Mouse (Mus musculus): Measurements from ENCODE around the gene Slc1a4. TPM values are rescaled to one million over a fixed set of nuclear protein-coding genes. Genes with fewer than 3 reads are reported as not detected.
A peak's percentile ranks its signal among the peaks of the same experiment; 100 is the strongest.

Gene Slc1a4
- polyA plus RNA-seq, 1 experiment, result 66.7 TPM

- H3K36me3 ChIP-seq (ENCODE audit: control insufficient read depth, insufficient read depth), result peaks cover 15% of the 10 kb centered on the region
- H3K4me3 ChIP-seq, result no peak overlapping the region
- H3K4me2 ChIP-seq (ENCODE audit: low read depth), result no peak overlapping the region
- no peaks in the 10 kb centered on the region for H3K27me3 ChIP-seq (ENCODE audit: control insufficient read depth, insufficient read depth, insufficient read length)
- no peak for TF ChIP-seq TCF3 (IDR thresholded peaks at IDR 0.05; ENCODE audit: insufficient read length, low read depth)
- no peak for TF ChIP-seq SRF (IDR thresholded peaks at IDR 0.05; ENCODE audit: control insufficient read depth, insufficient read length, low read depth)
- TF ChIP-seq POLR2AphosphoS2 (IDR thresholded peaks at IDR 0.05; ENCODE audit: insufficient read length, low read depth), result peak; percentile 34
- no peak overlapping the region for H3ac ChIP-seq (ENCODE audit: control insufficient read depth, insufficient read length)
- H3K79me2 ChIP-seq (ENCODE audit: control insufficient read depth, insufficient read depth), result peaks cover 97% of the 10 kb centered on the region
Measured at GRCm38 (mm10) chr11:20326328-20326995, 6.1 kb downstream of the Slc1a4 start.

GRCm38 (mm10) chr11:20325073-20325694 is 7.3 kb downstream of the Slc1a4 start:
- TF ChIP-seq POLR2A (IDR thresholded peaks at IDR 0.05; ENCODE audit: insufficient read length, low read depth) (no peak), USF1 (IDR thresholded peaks at IDR 0.05; ENCODE audit: low read depth) (no peak), E2F4 (IDR thresholded peaks at IDR 0.05; ENCODE audit: insufficient read depth) (no peak), MAX (IDR thresholded peaks at IDR 0.05; ENCODE audit: low read depth) (no peak), SRF (IDR thresholded peaks at IDR 0.05; ENCODE audit: control insufficient read depth, insufficient read length, low read depth) (no peak)
- Histone ChIP-seq H3K4me3 (no peak overlapping the region), H3K36me3 (ENCODE audit: control insufficient read depth, insufficient read depth) (peaks cover 15% of the 10 kb centered on the region), H3K79me2 (ENCODE audit: control insufficient read depth, insufficient read depth) (peaks cover 97% of the 10 kb centered on the region), H3K27me3 (ENCODE audit: control insufficient read depth, insufficient read depth, insufficient read length) (no peaks in the 10 kb centered on the region), H3K4me2 (ENCODE audit: low read depth) (no peak overlapping the region), H3ac (ENCODE audit: control insufficient read depth, insufficient read length) (no peak overlapping the region)

- Histone ChIP-seq H3K79me2 (ENCODE audit: control insufficient read depth, insufficient read depth) (peaks cover 87% of the 10 kb centered on the region), H3K4me3 (no peak overlapping the region), H3K36me3 (ENCODE audit: control insufficient read depth, insufficient read depth) (peaks cover 12% of the 10 kb centered on the region), H3K4me2 (ENCODE audit: low read depth) (no peak overlapping the region), H3ac (ENCODE audit: control insufficient read depth, insufficient read length) (no peak overlapping the region), H3K27me3 (ENCODE audit: control insufficient read depth, insufficient read depth, insufficient read length) (no peaks in the 10 kb centered on the region)
- TF ChIP-seq E2F4 (IDR thresholded peaks at IDR 0.05; ENCODE audit: insufficient read depth) (no peak), POLR2AphosphoS2 (IDR thresholded peaks at IDR 0.05; ENCODE audit: insufficient read length, low read depth) (no peak), POLR2A (IDR thresholded peaks at IDR 0.05; ENCODE audit: insufficient read length, low read depth) (no peak), SRF (IDR thresholded peaks at IDR 0.05; ENCODE audit: control insufficient read depth, insufficient read length, low read depth) (no peak), REST (IDR thresholded peaks at IDR 0.05; ENCODE audit: insufficient read depth, insufficient read length) (no peak), CEBPB (IDR thresholded peaks at IDR 0.05; ENCODE audit: insufficient read depth, poor library complexity, severe bottlenecking) (no peak), TCF12 (IDR thresholded peaks at IDR 0.05; ENCODE audit: insufficient read depth, poor library complexity, severe bottlenecking) (no peak), MAX (IDR thresholded peaks at IDR 0.05; ENCODE audit: low read depth) (no peak), MYOG (IDR thresholded peaks at IDR 0.05; ENCODE audit: control insufficient read depth in 1 of 3, insufficient read depth in 1 of 3, insufficient read length in 2 of 3, low read depth in 2 of 3) (no peak), TCF3 (IDR thresholded peaks at IDR 0.05; ENCODE audit: insufficient read length, low read depth) (no peak), MYOD1 (IDR thresholded peaks at IDR 0.05; ENCODE audit: control insufficient read depth in 1 of 3, insufficient read length in 2 of 3, low read depth in 2 of 3) (no peak), USF1 (IDR thresholded peaks at IDR 0.05; ENCODE audit: low read depth) (no peak)
Measured at GRCm38 (mm10) chr11:20324006-20324405, 8.5 kb downstream of the Slc1a4 start.

GRCm38 (mm10) chr11:20322366-20322765 is 10.1 kb downstream of the Slc1a4 start:
- Histone ChIP-seq H3K79me2 (ENCODE audit: control insufficient read depth, insufficient read depth) (peaks cover 70% of the 10 kb centered on the region), H3ac (ENCODE audit: control insufficient read depth, insufficient read length) (no peak overlapping the region), H3K27me3 (ENCODE audit: control insufficient read depth, insufficient read depth, insufficient read length) (no peaks in the 10 kb centered on the region), H3K4me2 (ENCODE audit: low read depth) (no peak overlapping the region), H3K36me3 (ENCODE audit: control insufficient read depth, insufficient read depth) (peaks cover 16% of the 10 kb centered on the region), H3K4me3 (no peak overlapping the region)
- no peak for TF ChIP-seq MAX (IDR thresholded peaks at IDR 0.05; ENCODE audit: low read depth)
- TF ChIP-seq TCF3 (IDR thresholded peaks at IDR 0.05; ENCODE audit: insufficient read length, low read depth), result no peak
- no peak for TF ChIP-seq CEBPB (IDR thresholded peaks at IDR 0.05; ENCODE audit: insufficient read depth, poor library complexity, severe bottlenecking)
- TF ChIP-seq MYOG (IDR thresholded peaks at IDR 0.05; ENCODE audit: control insufficient read depth in 1 of 3, insufficient read depth in 1 of 3, insufficient read length in 2 of 3, low read depth in 2 of 3), result no peak
- no peak for TF ChIP-seq TCF12 (IDR thresholded peaks at IDR 0.05; ENCODE audit: insufficient read depth, poor library complexity, severe bottlenecking)
- no peak for TF ChIP-seq E2F4 (IDR thresholded peaks at IDR 0.05; ENCODE audit: insufficient read depth)
- TF ChIP-seq MYOD1 (IDR thresholded peaks at IDR 0.05; ENCODE audit: control insufficient read depth in 1 of 3, insufficient read length in 2 of 3, low read depth in 2 of 3), result no peak
- no peak for TF ChIP-seq POLR2A (IDR thresholded peaks at IDR 0.05; ENCODE audit: insufficient read length, low read depth)
- TF ChIP-seq POLR2AphosphoS2 (IDR thresholded peaks at IDR 0.05; ENCODE audit: insufficient read length, low read depth), result no peak
- no peak for TF ChIP-seq SRF (IDR thresholded peaks at IDR 0.05; ENCODE audit: control insufficient read depth, insufficient read length, low read depth)
- no peak for TF ChIP-seq REST (IDR thresholded peaks at IDR 0.05; ENCODE audit: insufficient read depth, insufficient read length)
- no peak for TF ChIP-seq USF1 (IDR thresholded peaks at IDR 0.05; ENCODE audit: low read depth)

- Histone ChIP-seq H3K4me2 (ENCODE audit: low read depth) (no peak overlapping the region), H3K4me3 (no peak overlapping the region), H3K36me3 (ENCODE audit: control insufficient read depth, insufficient read depth) (peaks cover 24% of the 10 kb centered on the region), H3K27me3 (ENCODE audit: control insufficient read depth, insufficient read depth, insufficient read length) (no peaks in the 10 kb centered on the region), H3ac (ENCODE audit: control insufficient read depth, insufficient read length) (no peak overlapping the region), H3K79me2 (ENCODE audit: control insufficient read depth, insufficient read depth) (peaks cover 53% of the 10 kb centered on the region)
- TF ChIP-seq TCF12 (IDR thresholded peaks at IDR 0.05; ENCODE audit: insufficient read depth, poor library complexity, severe bottlenecking), result no peak
- TF ChIP-seq TCF3 (IDR thresholded peaks at IDR 0.05; ENCODE audit: insufficient read length, low read depth), result no peak
- no peak for TF ChIP-seq MYOG (IDR thresholded peaks at IDR 0.05; ENCODE audit: control insufficient read depth in 1 of 3, insufficient read depth in 1 of 3, insufficient read length in 2 of 3, low read depth in 2 of 3)
- no peak for TF ChIP-seq SRF (IDR thresholded peaks at IDR 0.05; ENCODE audit: control insufficient read depth, insufficient read length, low read depth)
- no peak for TF ChIP-seq MYOD1 (IDR thresholded peaks at IDR 0.05; ENCODE audit: control insufficient read depth in 1 of 3, insufficient read length in 2 of 3, low read depth in 2 of 3)
- no peak for TF ChIP-seq REST (IDR thresholded peaks at IDR 0.05; ENCODE audit: insufficient read depth, insufficient read length)
- no peak for TF ChIP-seq CEBPB (IDR thresholded peaks at IDR 0.05; ENCODE audit: insufficient read depth, poor library complexity, severe bottlenecking)
- TF ChIP-seq POLR2A (IDR thresholded peaks at IDR 0.05; ENCODE audit: insufficient read length, low read depth), result no peak
- no peak for TF ChIP-seq MAX (IDR thresholded peaks at IDR 0.05; ENCODE audit: low read depth)
- no peak for TF ChIP-seq POLR2AphosphoS2 (IDR thresholded peaks at IDR 0.05; ENCODE audit: insufficient read length, low read depth)
- TF ChIP-seq E2F4 (IDR thresholded peaks at IDR 0.05; ENCODE audit: insufficient read depth), result no peak
- TF ChIP-seq USF1 (IDR thresholded peaks at IDR 0.05; ENCODE audit: low read depth), result no peak
Measured at GRCm38 (mm10) chr11:20320661-20321060, 11.9 kb downstream of the Slc1a4 start.

Data from myocyte (in vitro differentiated cells).